Mouse (Mus musculus): ENCODE results near the gene Ndufaf3.

DNA sequence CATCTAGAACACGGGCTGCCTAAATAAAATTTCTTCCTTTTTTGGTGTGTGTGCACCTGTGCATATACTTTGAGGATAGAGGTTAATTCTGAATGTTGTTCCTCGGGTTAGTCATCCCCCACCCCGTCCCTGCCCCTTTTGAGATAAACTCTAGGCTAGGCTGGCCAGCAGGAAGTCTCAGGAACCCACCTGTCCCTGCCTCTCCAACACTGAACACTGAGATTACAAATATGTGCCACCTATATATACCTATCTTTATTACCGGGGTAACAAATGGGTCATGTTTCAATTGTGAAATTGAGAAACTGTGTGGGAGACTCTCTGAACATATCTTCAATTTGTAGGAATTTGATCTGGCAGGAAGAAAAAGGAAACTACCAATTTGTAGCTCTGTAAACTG is 41.7 kb upstream of the Ndufaf3 start:
- TF ChIP-seq POLR2A (IDR thresholded peaks at IDR 0.05; ENCODE audit: low read depth, low read length) (no peak), CTCF (conservative IDR thresholded peaks at IDR 0.05; ENCODE audit: insufficient read depth, insufficient read length, low read depth, low read length) (no peak)

All from kidney, adult 2 months (tissue).